ENCODE assay signal across 8 mouse cellular contexts in genomic region chr2:119476621-119477391, GRCm38 (mm10). TPM values are rescaled to one million over a fixed set of nuclear protein-coding genes. Genes with fewer than 3 reads are reported as not detected.
A peak's percentile ranks its signal among the peaks of the same experiment; 100 is the strongest.
DNase-seq lines count a peak whose midpoint lies in the region; ATAC-seq and TF ChIP-seq lines count a peak whose summit lies in the region.

No protein-coding gene starts in this region.

- peak; percentile 25 to 50 for ATAC-seq in hematopoietic stem cell, adult 5-6 weeks (replicated peaks in 1 of 2; ENCODE audit: insufficient read depth in 1 of 2, low FRiP score in 2 of 2, low TSS enrichment in 1 of 2, low read depth in 1 of 2, poor library complexity in 2 of 2, severe bottlenecking in 2 of 2)
- peak; percentile 73 for ATAC-seq in lung, embryonic 14.5 days (ENCODE audit: insufficient read depth)

- H3K9ac ChIP-seq in lung, embryonic 14.5 days: peak overlapping the region; percentile 96

- no peaks in the 10 kb centered on the region for H3K9me3 ChIP-seq in lung, embryonic 14.5 days (ENCODE audit: low read depth, low read length)

- peak overlapping the region; percentile 95 for H3K4me3 ChIP-seq in lung, embryonic 14.5 days (ENCODE audit: low read depth, low read length)

- H3K4me1 ChIP-seq in lung, embryonic 14.5 days (ENCODE audit: insufficient read depth): no peaks in the 10 kb centered on the region

- peak; percentile 87 for DNase-seq in Muller cell, postnatal 12 days (ENCODE audit: inconsistent ontology term)
- peak; percentile 66 for DNase-seq in cerebellum, adult 8-10 months
- DNase-seq in forelimb bud, embryonic 11.5 days (ENCODE audit: low read depth, low spot score): peak; percentile 60
- DNase-seq in layer of hippocampus, adult 8-10 months (ENCODE audit: low spot score in 2 of 2): peak; percentile 42 to 50
- peak; percentile 73 for DNase-seq in lung, embryonic 14.5 days
- peak; percentile 31 for DNase-seq in ovary, adult 18-20 months (ENCODE audit: low spot score)
- peak; percentile 59 for DNase-seq in thymus, postnatal 0 days (ENCODE audit: low spot score)

- H3K27me3 ChIP-seq in lung, embryonic 14.5 days (ENCODE audit: insufficient read depth, low read length): no peaks in the 10 kb centered on the region

- peak; percentile 45 for TF ChIP-seq CTCF in lung, embryonic 14.5 days (IDR thresholded peaks at IDR 0.05; ENCODE audit: low read depth)

- no peaks in the 10 kb centered on the region for H3K36me3 ChIP-seq in lung, embryonic 14.5 days (ENCODE audit: insufficient read depth)

- peak overlapping the region; percentile 98 for H3K27ac ChIP-seq in lung, embryonic 14.5 days (ENCODE audit: low read depth)

- under 1% methylated on average over 41 of the region's 44 CpGs for WGBS in lung, embryonic 14.5 days

- peak overlapping the region; percentile 83 for H3K4me2 ChIP-seq in lung, embryonic 14.5 days

RNA-seq across cellular contexts. Expression of gene Ino80, which starts 0.7 kb away (rescaled TPM):
- total RNA-seq in hematopoietic stem cell, adult 5-6 weeks (2017): 23.4 and 35.3 TPM in 2 replicates
- total RNA-seq in layer of hippocampus, adult 8-10 months (2022): 10 to 100 TPM; 20.0 to 22.2 (median 20.8) TPM
- polyA plus RNA-seq in lung, embryonic 14.5 days (2014; fragmentation: Nextera tagmentation; extraction: Ambion mirVana): 6.7 and 6.9 TPM in 2 replicates
- polyA plus RNA-seq in thymus, postnatal 0 days (2015; fragmentation: Nextera tagmentation; extraction: Ambion mirVana): 4.7 and 5.3 TPM in 2 replicates

Comparison
In these comparisons a context has a peak if more than half of its experiments do, and no peak if none do; other contexts are left out.
1. Peak in every context shown above with its lines: DNase-seq, ATAC-seq, H3K4me3 ChIP-seq and H3K27ac ChIP-seq.
2. DNase-seq: peak in every context shown above with its lines; median percentile 87 in Muller cell, postnatal 12 days; 73 in lung, embryonic 14.5 days; 66 in cerebellum, adult 8-10 months; 60 in forelimb bud, embryonic 11.5 days; 59 in thymus, postnatal 0 days; 46 in layer of hippocampus, adult 8-10 months; 31 in ovary, adult 18-20 months.